Mouse (Mus musculus): ENCODE data around the gene 4931422A03Rik.

DNA sequence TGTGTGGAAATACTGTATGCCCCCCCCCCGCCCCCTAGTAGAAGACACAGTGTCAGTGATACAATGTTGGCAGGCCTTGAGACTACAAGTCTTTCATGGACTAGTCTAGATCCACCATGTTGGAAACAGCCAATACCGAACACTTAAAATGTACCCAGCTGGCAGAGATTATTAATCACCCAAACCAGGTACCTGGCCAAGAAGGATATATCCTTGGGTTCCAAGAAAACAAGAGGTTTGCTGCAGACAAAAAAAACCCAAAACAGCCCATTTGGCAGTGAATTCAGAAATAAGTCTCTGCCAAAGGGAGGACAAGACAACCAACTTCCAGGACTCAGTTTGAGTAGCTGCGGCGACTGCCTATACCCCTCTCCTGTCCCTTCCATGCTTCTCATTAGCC is 3.5 kb downstream of the 4931422A03Rik start:
- TF ChIP-seq POLR2A (IDR thresholded peaks at IDR 0.05; ENCODE audit: insufficient read depth, low read depth, low read length) (no peak), CTCF (IDR thresholded peaks at IDR 0.05) (no peak), EP300 (IDR thresholded peaks at IDR 0.05; ENCODE audit: insufficient read depth, low read depth, low read length) (no peak)

Data from heart, adult 2 months (tissue).